Mouse (Mus musculus) ES-Bruce4 (cell line): Measurements from ENCODE around the gene Senp1.

Experiments used
- CTCF ChIP-seq: IDR thresholded peaks from one replicate; pipeline ENCODE4 v1.8.1; 2011; ENCODE audit warnings: low read depth, low read length
- POLR2A ChIP-seq: IDR thresholded peaks from one replicate; pipeline ENCODE4 v1.8.1; 2011; ENCODE audit warnings: low read length; ENCODE audit not compliant: insufficient read depth

DNA sequence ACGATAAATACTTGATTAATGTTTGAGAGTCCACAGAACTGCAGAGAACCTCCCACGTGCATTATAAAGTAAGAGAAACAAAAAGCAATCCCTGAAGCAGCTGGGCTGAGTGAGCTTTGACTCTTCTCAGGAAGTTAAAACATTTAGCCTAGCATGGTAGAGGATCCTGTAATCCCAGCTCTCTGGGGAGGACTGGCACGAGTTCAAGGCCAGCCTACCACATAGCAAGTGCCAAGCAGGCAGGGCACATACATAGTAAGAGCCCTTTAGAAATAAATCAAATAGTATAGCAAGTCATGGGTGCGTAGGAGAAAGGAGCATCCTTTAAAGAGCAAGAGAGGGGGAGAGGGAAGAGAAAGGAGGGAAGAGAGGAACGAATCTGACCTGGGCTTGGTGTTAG is 27.7 kb downstream of the Senp1 start:
- TF ChIP-seq POLR2A (no peak), CTCF (no peak)
